In genomic region chr19:21566484-21566883, GRCm38 (mm10) we compare ENCODE assay signal across 25 mouse cellular contexts.
DNase-seq lines count a peak whose midpoint lies in the region; ATAC-seq and TF ChIP-seq lines count a peak whose summit lies in the region.
"Had no signal": no experiment of that assay in that cellular context is flagged by ENCODE, and none has a peak within 500 bp of the region (broad histone marks: within the 10 kb centered on the region; RNA-seq: fewer than 3 reads in every experiment).

No protein-coding gene starts in this region.

- peak; percentile 80 for DNase-seq in R1 (ENCODE audit: low read depth, low spot score)
- DNase-seq in lung, postnatal 0 days (ENCODE audit: low spot score): no peak
- DNase-seq: adrenal gland, postnatal 10 days; adrenal gland, postnatal 25 days; cerebellum, adult 11 months; cerebellum, adult 18-20 months; cerebellum, adult 8-10 months; cerebellum, adult 9-11 months; cerebellum, postnatal 14 days; cerebellum, postnatal 36 days; embryo, embryonic 11 days had no signal

- H3K9me3 ChIP-seq in megakaryocyte, embryonic 14.5 days: peaks cover 6% of the 10 kb centered on the region
- H3K9me3 ChIP-seq in ES-Bruce4 (replicated peaks; ENCODE audit: control insufficient read depth, insufficient read depth, low read length, poor library complexity, severe bottlenecking): peaks cover 3% of the 10 kb centered on the region; the same call in 1 of the 2 replicates
- H3K9me3 ChIP-seq in lung, postnatal 0 days (ENCODE audit: low read length): no peaks in the 10 kb centered on the region
- H3K9me3 ChIP-seq in intestine, embryonic 16.5 days (ENCODE audit: control insufficient read depth, low read length): no peaks in the 10 kb centered on the region
- H3K9me3 ChIP-seq: embryonic facial prominence, embryonic 13.5 days; embryonic facial prominence, embryonic 15.5 days; forebrain, embryonic 10.5 days; forebrain, embryonic 12.5 days; G1E had no signal

- TF ChIP-seq POLR2A in ES-Bruce4 (IDR thresholded peaks at IDR 0.05; ENCODE audit: insufficient read depth, low read length): no peak

- TF ChIP-seq CTCF in ES-Bruce4 (IDR thresholded peaks at IDR 0.05; ENCODE audit: low read depth, low read length): no peak
- TF ChIP-seq CTCF in lung, postnatal 0 days (IDR thresholded peaks at IDR 0.05): no peak

- peaks cover 92% of the 10 kb centered on the region for H3K4me1 ChIP-seq in megakaryocyte, embryonic 14.5 days
- H3K4me1 ChIP-seq in ES-Bruce4 (ENCODE audit: control insufficient read depth, insufficient read depth, low read length): no peaks in the 10 kb centered on the region
- no peaks in the 10 kb centered on the region for H3K4me1 ChIP-seq in lung, postnatal 0 days (ENCODE audit: insufficient read depth, low read depth, low read length)
- no peaks in the 10 kb centered on the region for H3K4me1 ChIP-seq in intestine, embryonic 16.5 days (ENCODE audit: control insufficient read depth, insufficient read depth, low read length)

- H3K9ac ChIP-seq in ES-Bruce4 (ENCODE audit: low read depth, poor library complexity, severe bottlenecking): no peak overlapping the region
- no peak overlapping the region for H3K9ac ChIP-seq in lung, postnatal 0 days (replicated peaks; ENCODE audit: low read depth)
- no peak overlapping the region for H3K9ac ChIP-seq in intestine, embryonic 16.5 days (ENCODE audit: low read depth, low read length)
- H3K9ac ChIP-seq: embryonic facial prominence, embryonic 13.5 days; embryonic facial prominence, embryonic 15.5 days; forebrain, embryonic 12.5 days had no signal

- no peak overlapping the region for H3K27ac ChIP-seq in ES-Bruce4 (ENCODE audit: insufficient read depth, low read length)
- no peak overlapping the region for H3K27ac ChIP-seq in lung, postnatal 0 days (ENCODE audit: low read length)
- no peak overlapping the region for H3K27ac ChIP-seq in intestine, embryonic 16.5 days (ENCODE audit: low read length)
- H3K27ac ChIP-seq: embryonic facial prominence, embryonic 13.5 days; embryonic facial prominence, embryonic 15.5 days; forebrain, embryonic 10.5 days; forebrain, embryonic 12.5 days had no signal

- H3K36me3 ChIP-seq in megakaryocyte, embryonic 14.5 days (replicated peaks; ENCODE audit: low read length): peaks cover 19% of the 10 kb centered on the region
- no peaks in the 10 kb centered on the region for H3K36me3 ChIP-seq in ES-Bruce4 (ENCODE audit: control insufficient read depth, insufficient read depth, low read length, poor library complexity, severe bottlenecking)
- no peaks in the 10 kb centered on the region for H3K36me3 ChIP-seq in lung, postnatal 0 days (ENCODE audit: insufficient read depth, low read length)
- no peaks in the 10 kb centered on the region for H3K36me3 ChIP-seq in intestine, embryonic 16.5 days (ENCODE audit: control insufficient read depth, insufficient read depth, low read length)
- H3K36me3 ChIP-seq: embryonic facial prominence, embryonic 13.5 days; embryonic facial prominence, embryonic 15.5 days; forebrain, embryonic 10.5 days; forebrain, embryonic 12.5 days; G1E had no signal

- no peaks in the 10 kb centered on the region for H3K27me3 ChIP-seq in megakaryocyte, embryonic 14.5 days (replicated peaks)
- H3K27me3 ChIP-seq in ES-Bruce4 (ENCODE audit: control insufficient read depth, insufficient read depth, low read length, poor library complexity, severe bottlenecking): no peaks in the 10 kb centered on the region
- no peaks in the 10 kb centered on the region for H3K27me3 ChIP-seq in lung, postnatal 0 days (replicated peaks; ENCODE audit: insufficient read depth, low read length)
- H3K27me3 ChIP-seq in intestine, embryonic 16.5 days (replicated peaks; ENCODE audit: control insufficient read depth, insufficient read depth, low read length): no peaks in the 10 kb centered on the region
- H3K27me3 ChIP-seq: embryonic facial prominence, embryonic 13.5 days; embryonic facial prominence, embryonic 15.5 days; forebrain, embryonic 12.5 days had no signal

- no peak for TF ChIP-seq EP300 in ES-Bruce4 (IDR thresholded peaks at IDR 0.05; ENCODE audit: insufficient read depth, low read depth, low read length)
- no peak for TF ChIP-seq EP300 in lung, postnatal 0 days (IDR thresholded peaks at IDR 0.05)

- peak overlapping the region; percentile 18 for H3K4me3 ChIP-seq in megakaryocyte, embryonic 14.5 days (replicated peaks)
- H3K4me3 ChIP-seq in ES-Bruce4 (ENCODE audit: low read depth, low read length): 0 out of 2 replicates have a peak overlapping the region, but pooled peaks have one; percentile 4
- H3K4me3 ChIP-seq in lung, postnatal 0 days (ENCODE audit: low read depth, low read length): no peak overlapping the region
- no peak overlapping the region for H3K4me3 ChIP-seq in intestine, embryonic 16.5 days (ENCODE audit: low read length)
- H3K4me3 ChIP-seq: embryonic facial prominence, embryonic 13.5 days; embryonic facial prominence, embryonic 15.5 days; erythroblast, embryonic 14.5 days; forebrain, embryonic 10.5 days; forebrain, embryonic 12.5 days had no signal

- WGBS in lung, postnatal 0 days: 87% methylated on average over 5 of the region's 5 CpGs
- WGBS in intestine, embryonic 16.5 days: 86% methylated on average over 5 of the region's 5 CpGs

- no peak for ATAC-seq in megakaryocyte, adult 5-6 weeks (ENCODE audit: poor library complexity, severe bottlenecking)
- ATAC-seq in lung, postnatal 0 days: no peak
- no peak for ATAC-seq in intestine, embryonic 16.5 days
- no peak for ATAC-seq in activated CD4-positive, CD25-positive, alpha-beta regulatory T cell, adult 4 months
- ATAC-seq: forebrain, embryonic 14.5 days; forebrain, embryonic 16.5 days; Patski had no signal

- H3K4me2 ChIP-seq in lung, postnatal 0 days (replicated peaks; ENCODE audit: low read depth, low read length): no peak overlapping the region
- no peak overlapping the region for H3K4me2 ChIP-seq in intestine, embryonic 16.5 days (ENCODE audit: low read depth, low read length)
- H3K4me2 ChIP-seq: embryonic facial prominence, embryonic 13.5 days; embryonic facial prominence, embryonic 15.5 days; forebrain, embryonic 12.5 days had no signal

Comparison
In these comparisons a context has a peak if more than half of its experiments do, and no peak if none do; other contexts are left out.
1. H3K4me3 ChIP-seq: peak in megakaryocyte, embryonic 14.5 days (single experiment) and ES-Bruce4 (single experiment); none in lung, postnatal 0 days (single experiment) and intestine, embryonic 16.5 days (single experiment).